Mouse (Mus musculus): ENCODE results near the gene Arsg. TPM values are rescaled to one million over a fixed set of nuclear protein-coding genes. Genes with fewer than 3 reads are reported as not detected.

The Arsg gene
- total and polyA plus RNA-seq, 3 experiments: 0.79 to 3.3 (median 1.4) TPM

GRCm38 (mm10) chr11:109543466-109543865 is 70.3 kb downstream of the Arsg start:
- Histone ChIP-seq H3K9me3 (replicated peaks; ENCODE audit: low read length) (no peaks in the 10 kb centered on the region), H3K4me1 (ENCODE audit: control insufficient read depth in 1 of 2, insufficient read depth in 2 of 2) (peaks cover 9 to 34% of the 10 kb centered on the region in 2 experiments), H3K36me3 (replicated peaks in 1 of 2; ENCODE audit: control insufficient read depth in 1 of 2, insufficient read depth in 1 of 2, low read length in 1 of 2) (no peaks in the 10 kb centered on the region), H3K9ac (ENCODE audit: insufficient read depth, low read depth) (no peak overlapping the region), H3K4me2 (ENCODE audit: insufficient read depth, low read depth, poor library complexity, severe bottlenecking) (no peak overlapping the region), H3K27me3 (replicated peaks) (no peaks in the 10 kb centered on the region), H3K79me2 (replicated peaks; ENCODE audit: control insufficient read depth, extremely low read depth, insufficient read depth, poor library complexity, severe bottlenecking) (no peaks in the 10 kb centered on the region), H3K27ac (ENCODE audit: insufficient read depth, low read depth) (no peak overlapping the region), H3K4me3 (replicated peaks in 1 of 3; ENCODE audit: low read depth in 2 of 3, low read length in 2 of 3, poor library complexity in 1 of 3) (no peak overlapping the region)
- in situ Hi-C loops (cut with MboI; ENCODE audit: low pct_ligation_motif_present, low pct_unique_long_range_greater_than_20kb, low sequenced_read_pairs): no loop called here
- dilution Hi-C loops (cut with MboI; ENCODE audit: extremely low pct_ligation_motif_present, extremely low pct_unique_long_range_greater_than_20kb, low sequenced_read_pairs): no loop called here
- TF ChIP-seq ELF1 (IDR thresholded peaks at IDR 0.05; ENCODE audit: low read depth, low read length): no peak
- TF ChIP-seq MAFK (IDR thresholded peaks at IDR 0.05; ENCODE audit: insufficient replicate concordance, low read length): no peak
- TF ChIP-seq MYC (IDR thresholded peaks at IDR 0.05; ENCODE audit: low read depth, low read length): no peak
- TF ChIP-seq NRF1 (IDR thresholded peaks at IDR 0.05; ENCODE audit: low read depth, low read length): no peak
- TF ChIP-seq NELFE (IDR thresholded peaks at IDR 0.05; ENCODE audit: low read depth, low read length): no peak
- TF ChIP-seq POLR2AphosphoS2 (IDR thresholded peaks at IDR 0.05; ENCODE audit: low read depth, low read length): no peak
- no peak for TF ChIP-seq JUN (IDR thresholded peaks at IDR 0.05; ENCODE audit: insufficient read depth, low read depth, low read length)
- no peak for TF ChIP-seq ZMIZ1 (IDR thresholded peaks at IDR 0.05; ENCODE audit: low read depth, low read length)
- no peak for TF ChIP-seq USF2 (conservative IDR thresholded peaks at IDR 0.05; ENCODE audit: low read depth, low read length)
- no peak for DNase-seq (ENCODE audit: extremely low read depth)

GRCm38 (mm10) chr11:109544432-109544831 is 71.3 kb downstream of the Arsg start:
- no peak for DNase-seq (ENCODE audit: extremely low read depth)
- in situ Hi-C loops (cut with MboI; ENCODE audit: low pct_ligation_motif_present, low pct_unique_long_range_greater_than_20kb, low sequenced_read_pairs): no loop called here
- Histone ChIP-seq H3K36me3 (replicated peaks in 1 of 2; ENCODE audit: control insufficient read depth in 1 of 2, insufficient read depth in 1 of 2, low read length in 1 of 2) (no peaks in the 10 kb centered on the region), H3K4me3 (replicated peaks in 1 of 3; ENCODE audit: low read depth in 2 of 3, low read length in 2 of 3, poor library complexity in 1 of 3) (no peak overlapping the region), H3K27me3 (replicated peaks) (no peaks in the 10 kb centered on the region), H3K79me2 (replicated peaks; ENCODE audit: control insufficient read depth, extremely low read depth, insufficient read depth, poor library complexity, severe bottlenecking) (no peaks in the 10 kb centered on the region), H3K4me2 (ENCODE audit: insufficient read depth, low read depth, poor library complexity, severe bottlenecking) (no peak overlapping the region), H3K4me1 (ENCODE audit: control insufficient read depth in 1 of 2, insufficient read depth in 2 of 2) (peaks cover 9 to 34% of the 10 kb centered on the region in 2 experiments), H3K27ac (ENCODE audit: insufficient read depth, low read depth) (no peak overlapping the region), H3K9me3 (replicated peaks; ENCODE audit: low read length) (no peaks in the 10 kb centered on the region), H3K9ac (ENCODE audit: insufficient read depth, low read depth) (no peak overlapping the region)
- TF ChIP-seq BHLHE40 (IDR thresholded peaks at IDR 0.05; ENCODE audit: low read depth, low read length) (0 out of 2 replicates have a peak, but pooled peaks have one; percentile 20), RCOR1 (conservative IDR thresholded peaks at IDR 0.05; ENCODE audit: low read depth, low read length) (no peak)
- dilution Hi-C loops (cut with MboI; ENCODE audit: extremely low pct_ligation_motif_present, extremely low pct_unique_long_range_greater_than_20kb, low sequenced_read_pairs): no loop called here

GRCm38 (mm10) chr11:109545265-109545664 is 72.1 kb downstream of the Arsg start:
- DNase-seq (ENCODE audit: extremely low read depth): peak; percentile 20
- Histone ChIP-seq H3K4me3 (replicated peaks in 1 of 3; ENCODE audit: low read depth in 2 of 3, low read length in 2 of 3, poor library complexity in 1 of 3) (no peak overlapping the region), H3K9ac (ENCODE audit: insufficient read depth, low read depth) (no peak overlapping the region), H3K36me3 (replicated peaks in 1 of 2; ENCODE audit: control insufficient read depth in 1 of 2, insufficient read depth in 1 of 2, low read length in 1 of 2) (no peaks in the 10 kb centered on the region), H3K79me2 (replicated peaks; ENCODE audit: control insufficient read depth, extremely low read depth, insufficient read depth, poor library complexity, severe bottlenecking) (no peaks in the 10 kb centered on the region), H3K27ac (ENCODE audit: insufficient read depth, low read depth) (peak overlapping the region; percentile 49), H3K4me1 (ENCODE audit: control insufficient read depth in 1 of 2, insufficient read depth in 2 of 2) (peaks cover 9 to 34% of the 10 kb centered on the region in 2 experiments), H3K27me3 (replicated peaks) (no peaks in the 10 kb centered on the region), H3K9me3 (replicated peaks; ENCODE audit: low read length) (no peaks in the 10 kb centered on the region), H3K4me2 (ENCODE audit: insufficient read depth, low read depth, poor library complexity, severe bottlenecking) (peak overlapping the region; percentile 83)
- dilution Hi-C loops (cut with MboI; ENCODE audit: extremely low pct_ligation_motif_present, extremely low pct_unique_long_range_greater_than_20kb, low sequenced_read_pairs) (no loop called here), in situ Hi-C loops (cut with MboI; ENCODE audit: low pct_ligation_motif_present, low pct_unique_long_range_greater_than_20kb, low sequenced_read_pairs) (no loop called here)
- TF ChIP-seq MAX (IDR thresholded peaks at IDR 0.05; ENCODE audit: low read length) (no peak), ELF1 (IDR thresholded peaks at IDR 0.05; ENCODE audit: low read depth, low read length) (no peak), JUND (conservative IDR thresholded peaks at IDR 0.05; ENCODE audit: low read depth, low read length) (no peak)

Data from CH12.LX (cell line).